Mouse (Mus musculus) MEL (cell line): ENCODE measurements around the gene Tmem120a.

ENCODE experiments used
- BHLHE40 ChIP-seq: IDR thresholded peaks from 2 replicates; pipeline ENCODE4 v1.6.1; 2012; ENCODE audit warnings: low read depth, mild to moderate bottlenecking, inconsistent platforms, low read length, improper control_type of control experiment, borderline replicate concordance
- CHD1 ChIP-seq: IDR thresholded peaks from 2 replicates; pipeline ENCODE4 v1.6.1; 2012; ENCODE audit warnings: low read depth, mild to moderate bottlenecking, inconsistent platforms, low read length, improper control_type of control experiment
- CTCF ChIP-seq, 3 experiments: IDR thresholded peaks in 2 of 3; conservative IDR thresholded peaks in 1 of 3; 2 replicates each; pipeline ENCODE4 v1.5.1; 2011 to 2012; ENCODE audit warnings: low read length in 3 of 3, low read depth in 2 of 3, mild to moderate bottlenecking in 2 of 3, improper control_type of control experiment in 1 of 3, inconsistent platforms in 1 of 3, mixed read lengths in 1 of 3, moderate library complexity in 1 of 3; ENCODE audit not compliant: control insufficient read depth in 1 of 3, insufficient read depth in 1 of 3, poor library complexity in 1 of 3, severe bottlenecking in 1 of 3
- ETS1 ChIP-seq: IDR thresholded peaks from 2 replicates; pipeline ENCODE4 v1.6.1; 2012; ENCODE audit warnings: low read depth, mild to moderate bottlenecking, inconsistent platforms, low read length, improper control_type of control experiment, moderate library complexity
- GATA1 ChIP-seq: IDR thresholded peaks from 2 replicates; pipeline ENCODE4 v1.6.1; 2011; ENCODE audit warnings: low read depth, low read length, improper control_type of control experiment
- MAFK ChIP-seq: IDR thresholded peaks from 2 replicates; pipeline ENCODE4 v1.6.1; 2011; ENCODE audit warnings: low read depth, mild to moderate bottlenecking, low read length, improper control_type of control experiment, borderline replicate concordance
- POLR2A ChIP-seq, 2 experiments: IDR thresholded peaks; 2 replicates each; pipeline ENCODE4 v1.6.1; 2011 to 2012; ENCODE audit warnings: low read length in 2 of 2, mild to moderate bottlenecking in 2 of 2, control low read depth in 1 of 2, improper control_type of control experiment in 1 of 2, low read depth in 1 of 2, moderate library complexity in 1 of 2; ENCODE audit not compliant: control insufficient read depth in 1 of 2, insufficient read depth in 1 of 2, poor library complexity in 1 of 2
- RAD21 ChIP-seq: IDR thresholded peaks from 2 replicates; pipeline ENCODE4 v1.6.1; 2011; ENCODE audit warnings: mild to moderate bottlenecking, low read depth, low read length, improper control_type of control experiment
- TBP ChIP-seq: IDR thresholded peaks from 2 replicates; pipeline ENCODE4 v1.8.0; 2011; ENCODE audit warnings: low read depth, low read length, improper control_type of control experiment
- TCF12 ChIP-seq: IDR thresholded peaks from 2 replicates; pipeline ENCODE4 v1.6.1; 2014; ENCODE audit warnings: low read depth, mild to moderate bottlenecking, inconsistent platforms, low read length, improper control_type of control experiment, moderate library complexity
- UBTF ChIP-seq: IDR thresholded peaks from 2 replicates; pipeline ENCODE4 v1.6.1; 2012; ENCODE audit warnings: low read depth, mild to moderate bottlenecking, inconsistent platforms, low read length, improper control_type of control experiment, moderate library complexity, borderline replicate concordance; ENCODE audit not compliant: insufficient read depth
- ZKSCAN1 ChIP-seq: IDR thresholded peaks from 2 replicates; pipeline ENCODE4 v1.6.1; 2012; ENCODE audit warnings: low read depth, mild to moderate bottlenecking, inconsistent platforms, low read length, improper control_type of control experiment, moderate library complexity

GRCm38 (mm10) chr5:135751041-135751440 is 6.8 kb upstream of the Tmem120a start:
- TF ChIP-seq TBP: no peak
- TF ChIP-seq GATA1: no peak
- TF ChIP-seq MAFK: no peak
- TF ChIP-seq CHD1: no peak
- TF ChIP-seq ZKSCAN1: no peak
- TF ChIP-seq TCF12: no peak
- no peak for TF ChIP-seq ETS1
- TF ChIP-seq POLR2A (IDR thresholded peaks at IDR 0.05; ENCODE audit: control insufficient read depth in 1 of 2, insufficient read depth in 1 of 2, low read depth in 1 of 2, low read length in 2 of 2, poor library complexity in 1 of 2): no peak
- no peak for TF ChIP-seq UBTF
- TF ChIP-seq CTCF (IDR thresholded peaks at IDR 0.05 in 2 of 3, conservative IDR thresholded peaks at IDR 0.05 in 1 of 3; ENCODE audit: control insufficient read depth in 1 of 3, insufficient read depth in 1 of 3, low read depth in 2 of 3, low read length in 3 of 3, poor library complexity in 1 of 3, severe bottlenecking in 1 of 3): no peak
- TF ChIP-seq RAD21: no peak
- TF ChIP-seq BHLHE40: no peak
